Mouse (Mus musculus) MEL (cell line): ENCODE results near the gene Iqca. TPM values are rescaled to one million over a fixed set of nuclear protein-coding genes. Genes with fewer than 3 reads are reported as not detected.

Experiments
- DNase-seq: peaks from one replicate; pipeline ENCODE4 v3.0.0; 2011; ENCODE audit warnings: low read depth, low spot score
- H3K27ac ChIP-seq: 2 replicates; pipeline ENCODE4 v1.5.1; 2012; ENCODE audit warnings: low read depth, mild to moderate bottlenecking, control low read depth, low read length, moderate library complexity; ENCODE audit not compliant: control insufficient read depth
- H3K27me3 ChIP-seq, 2 experiments: fragments of 150-350 bp in 1 of 2; sonication (generic) in 1 of 2; 2 replicates each; pipeline ENCODE4 v1.6.1; 2012; ENCODE audit warnings: low read length in 2 of 2, mild to moderate bottlenecking in 2 of 2, improper control_type of control experiment in 1 of 2, moderate library complexity in 1 of 2; ENCODE audit not compliant: insufficient read depth in 2 of 2, control insufficient read depth in 1 of 2
- H3K36me3 ChIP-seq, 2 experiments: 2 replicates each; pipeline ENCODE4 v1.6.1; 2012 to 2014; ENCODE audit warnings: low read length in 2 of 2, improper control_type of control experiment in 1 of 2, inconsistent platforms in 1 of 2, mild to moderate bottlenecking in 1 of 2; ENCODE audit not compliant: insufficient read depth in 2 of 2, control insufficient read depth in 1 of 2
- H3K4me1 ChIP-seq, 2 experiments: fragments of 150-350 bp in 1 of 2; sonication (generic) in 1 of 2; 2 replicates each; pipeline ENCODE4 v1.6.1; 2012; ENCODE audit warnings: low read length in 2 of 2, improper control_type of control experiment in 1 of 2, mild to moderate bottlenecking in 1 of 2; ENCODE audit not compliant: insufficient read depth in 2 of 2, control insufficient read depth in 1 of 2
- H3K4me3 ChIP-seq, 2 experiments: fragments of 150-350 bp in 1 of 2; sonication (generic) in 1 of 2; 2 replicates each; pipeline ENCODE4 v1.5.1; 2012; ENCODE audit warnings: low read depth in 2 of 2, low read length in 2 of 2, mild to moderate bottlenecking in 2 of 2, moderate library complexity in 2 of 2, control low read depth in 1 of 2, improper control_type of control experiment in 1 of 2; ENCODE audit not compliant: control insufficient read depth in 1 of 2, insufficient read depth in 1 of 2
- H3K79me2 ChIP-seq: 2 replicates; pipeline ENCODE4 v1.6.1; 2012; ENCODE audit warnings: mild to moderate bottlenecking, low read length, moderate library complexity; ENCODE audit not compliant: control insufficient read depth, poor library complexity, insufficient read depth
- H3K9ac ChIP-seq: 2 replicates; pipeline ENCODE4 v1.6.1; 2012; ENCODE audit warnings: low read depth, mild to moderate bottlenecking, control low read depth, low read length, moderate library complexity; ENCODE audit not compliant: control insufficient read depth, poor library complexity, severe bottlenecking
- H3K9me3 ChIP-seq: fragments of 150-350 bp; sonication (generic); replicated peaks from 2 replicates; pipeline ENCODE4 v1.6.1; 2012; ENCODE audit warnings: mild to moderate bottlenecking, low read length, improper control_type of control experiment, moderate library complexity; ENCODE audit not compliant: insufficient read depth
- BHLHE40 ChIP-seq: IDR thresholded peaks from 2 replicates; pipeline ENCODE4 v1.6.1; 2012; ENCODE audit warnings: low read depth, mild to moderate bottlenecking, inconsistent platforms, low read length, improper control_type of control experiment, borderline replicate concordance
- CTCF ChIP-seq, 3 experiments: IDR thresholded peaks in 2 of 3; conservative IDR thresholded peaks in 1 of 3; 2 replicates each; pipeline ENCODE4 v1.5.1; 2011 to 2012; ENCODE audit warnings: low read length in 3 of 3, low read depth in 2 of 3, mild to moderate bottlenecking in 2 of 3, improper control_type of control experiment in 1 of 3, inconsistent platforms in 1 of 3, mixed read lengths in 1 of 3, moderate library complexity in 1 of 3; ENCODE audit not compliant: control insufficient read depth in 1 of 3, insufficient read depth in 1 of 3, poor library complexity in 1 of 3, severe bottlenecking in 1 of 3
- ELF1 ChIP-seq: IDR thresholded peaks from 2 replicates; pipeline ENCODE4 v1.6.1; 2014; ENCODE audit warnings: low read depth, mild to moderate bottlenecking, inconsistent platforms, low read length, improper control_type of control experiment, moderate library complexity
- EP300 ChIP-seq, 2 experiments: IDR thresholded peaks; 2 replicates each; pipeline ENCODE4 v1.6.1; 2011; ENCODE audit warnings: improper control_type of control experiment in 2 of 2, low read length in 2 of 2, low read depth in 1 of 2, mild to moderate bottlenecking in 1 of 2
- ETS1 ChIP-seq: IDR thresholded peaks from 2 replicates; pipeline ENCODE4 v1.6.1; 2012; ENCODE audit warnings: low read depth, mild to moderate bottlenecking, inconsistent platforms, low read length, improper control_type of control experiment, moderate library complexity
- GABPA ChIP-seq: IDR thresholded peaks from 2 replicates; pipeline ENCODE4 v1.6.1; 2012; ENCODE audit warnings: low read depth, mild to moderate bottlenecking, inconsistent platforms, low read length, improper control_type of control experiment, moderate library complexity
- JUND ChIP-seq: IDR thresholded peaks from 2 replicates; pipeline ENCODE4 v1.6.1; 2011; ENCODE audit warnings: low read depth, mild to moderate bottlenecking, improper control_type of control experiment, low read length
- KAT2A ChIP-seq: conservative IDR thresholded peaks from 2 replicates; pipeline ENCODE4 v1.6.1; 2012; ENCODE audit warnings: low read depth, low read length, improper control_type of control experiment, inconsistent platforms
- MAX ChIP-seq: IDR thresholded peaks from 2 replicates; pipeline ENCODE4 v1.6.1; 2011; ENCODE audit warnings: low read length, improper control_type of control experiment
- MXI1 ChIP-seq: IDR thresholded peaks from 2 replicates; pipeline ENCODE4 v1.6.1; 2011; ENCODE audit warnings: mild to moderate bottlenecking, low read depth, low read length, improper control_type of control experiment
- MYB ChIP-seq: IDR thresholded peaks from 2 replicates; pipeline ENCODE4 v1.6.1; 2011; ENCODE audit warnings: mild to moderate bottlenecking, low read depth, low read length, improper control_type of control experiment
- RAD21 ChIP-seq: IDR thresholded peaks from 2 replicates; pipeline ENCODE4 v1.6.1; 2011; ENCODE audit warnings: mild to moderate bottlenecking, low read depth, low read length, improper control_type of control experiment
- SIN3A ChIP-seq: IDR thresholded peaks from 2 replicates; pipeline ENCODE4 v1.6.1; 2012; ENCODE audit warnings: low read length, improper control_type of control experiment, inconsistent platforms
- TAL1 ChIP-seq: IDR thresholded peaks from 2 replicates; pipeline ENCODE4 v1.6.1; 2012; ENCODE audit warnings: mild to moderate bottlenecking, inconsistent platforms, low read length, moderate library complexity, mixed read lengths
- TBP ChIP-seq: IDR thresholded peaks from 2 replicates; pipeline ENCODE4 v1.8.0; 2011; ENCODE audit warnings: low read depth, low read length, improper control_type of control experiment
- TCF12 ChIP-seq: IDR thresholded peaks from 2 replicates; pipeline ENCODE4 v1.6.1; 2014; ENCODE audit warnings: low read depth, mild to moderate bottlenecking, inconsistent platforms, low read length, improper control_type of control experiment, moderate library complexity
- USF1 ChIP-seq: IDR thresholded peaks from 2 replicates; pipeline ENCODE4 v1.6.1; 2014; ENCODE audit warnings: low read depth, mild to moderate bottlenecking, inconsistent platforms, low read length, improper control_type of control experiment, moderate library complexity
- USF2 ChIP-seq, 2 experiments: IDR thresholded peaks; 2 replicates each; pipeline ENCODE4 v1.6.1; 2011 to 2012; ENCODE audit warnings: improper control_type of control experiment in 2 of 2, low read length in 2 of 2, borderline replicate concordance in 1 of 2, inconsistent platforms in 1 of 2, low read depth in 1 of 2, mild to moderate bottlenecking in 1 of 2; ENCODE audit not compliant: insufficient read depth in 1 of 2
- ZC3H11A ChIP-seq: IDR thresholded peaks from 2 replicates; pipeline ENCODE4 v1.6.1; 2012; ENCODE audit warnings: low read depth, mild to moderate bottlenecking, inconsistent platforms, low read length, improper control_type of control experiment
- ZKSCAN1 ChIP-seq: IDR thresholded peaks from 2 replicates; pipeline ENCODE4 v1.6.1; 2012; ENCODE audit warnings: low read depth, mild to moderate bottlenecking, inconsistent platforms, low read length, improper control_type of control experiment, moderate library complexity
- ZMIZ1 ChIP-seq: IDR thresholded peaks from 2 replicates; pipeline ENCODE4 v1.6.1; 2012; ENCODE audit warnings: low read depth, mild to moderate bottlenecking, inconsistent platforms, low read length, improper control_type of control experiment, moderate library complexity
- ZNF384 ChIP-seq: IDR thresholded peaks from 2 replicates; pipeline ENCODE4 v1.6.1; 2012; ENCODE audit warnings: low read depth, mild to moderate bottlenecking, inconsistent platforms, low read length, improper control_type of control experiment
- polyA plus RNA-seq, 2 experiments: library from polyadenylated mRNA; stranded (reverse) in 1 of 2; unstranded in 1 of 2; fragments of >175 nt in 1 of 2; fragments of >200 nt in 1 of 2; gene quantifications; 2 replicates each; pipeline versions ENCODE4 v1.2.1 to v1.2.4; 2012; ENCODE audit warnings: low replicate concordance in 2 of 2, low read depth in 1 of 2; ENCODE audit not compliant: insufficient read length in 2 of 2, insufficient read depth in 1 of 2, missing spikeins in 1 of 2
- total RNA-seq: library from RNA; depleted of rRNA; stranded (reverse); fragments of 300-350 nt; gene quantifications from 2 replicates; pipeline ENCODE4 v1.2.3, GENCODE M21; 2012

Iqca gene
- total and polyA plus RNA-seq, 3 experiments: 0.39 TPM; not detected in 2

- Histone ChIP-seq H3K27ac (no peak overlapping the region), H3K36me3 (no peaks in the 10 kb centered on the region), H3K4me3 (no peak overlapping the region), H3K27me3 (no peaks in the 10 kb centered on the region), H3K79me2 (no peaks in the 10 kb centered on the region), H3K4me1 (no peaks in the 10 kb centered on the region), H3K9ac (no peak overlapping the region), H3K9me3 (no peaks in the 10 kb centered on the region)
- no peak for DNase-seq
- TF ChIP-seq MAX (no peak), CTCF (IDR thresholded peaks at IDR 0.05 in 2 of 3, conservative IDR thresholded peaks at IDR 0.05 in 1 of 3; ENCODE audit: control insufficient read depth in 1 of 3, insufficient read depth in 1 of 3, low read depth in 2 of 3, low read length in 3 of 3, poor library complexity in 1 of 3, severe bottlenecking in 1 of 3) (no peak), TBP (no peak), TAL1 (no peak), MYB (no peak), GABPA (no peak)
These were observed 144.0 kb downstream of the Iqca start for GRCm38 (mm10) chr1:90009188-90009587.

- no peaks in the 10 kb centered on the region for H3K4me1 ChIP-seq
- H3K9me3 ChIP-seq: no peaks in the 10 kb centered on the region
- no peak overlapping the region for H3K4me3 ChIP-seq
- H3K36me3 ChIP-seq: no peaks in the 10 kb centered on the region
- no peak for TF ChIP-seq ZNF384
- TF ChIP-seq RAD21: no peak
- TF ChIP-seq ZC3H11A: no peak
- no peak for TF ChIP-seq TCF12
- H3K27ac ChIP-seq: no peak overlapping the region
- no peak overlapping the region for H3K9ac ChIP-seq
- DNase-seq: no peak
- H3K79me2 ChIP-seq: no peaks in the 10 kb centered on the region
- H3K27me3 ChIP-seq: no peaks in the 10 kb centered on the region
These were observed 146.5 kb downstream of the Iqca start for GRCm38 (mm10) chr1:90006666-90007065.

GRCm38 (mm10) chr1:90000981-90001380 lies 152.2 kb downstream of the Iqca start:
- DNase-seq: no peak
- Histone ChIP-seq H3K79me2 (no peaks in the 10 kb centered on the region), H3K4me1 (no peaks in the 10 kb centered on the region), H3K27ac (no peak overlapping the region), H3K9me3 (no peaks in the 10 kb centered on the region), H3K4me3 (no peak overlapping the region), H3K27me3 (no peaks in the 10 kb centered on the region), H3K9ac (no peak overlapping the region), H3K36me3 (no peaks in the 10 kb centered on the region)
- no peak for TF ChIP-seq ZMIZ1
- no peak for TF ChIP-seq SIN3A
- no peak for TF ChIP-seq MYB
- TF ChIP-seq RAD21: no peak
- no peak for TF ChIP-seq KAT2A
- TF ChIP-seq EP300 (IDR thresholded peaks at IDR 0.05; ENCODE audit: low read depth in 1 of 2, low read length in 2 of 2): no peak
- TF ChIP-seq BHLHE40: no peak
- TF ChIP-seq TAL1: no peak
- no peak for TF ChIP-seq JUND
- no peak for TF ChIP-seq ETS1
- TF ChIP-seq ZKSCAN1: no peak
- no peak for TF ChIP-seq MXI1
- no peak for TF ChIP-seq USF2 (IDR thresholded peaks at IDR 0.05; ENCODE audit: borderline replicate concordance in 1 of 2, insufficient read depth in 1 of 2, low read depth in 1 of 2, low read length in 2 of 2)
- no peak for TF ChIP-seq TCF12
- no peak for TF ChIP-seq ZC3H11A
- no peak for TF ChIP-seq ELF1
- TF ChIP-seq USF1: no peak
